Mouse (Mus musculus) midbrain, embryonic 16.5 days (tissue): ENCODE results near the gene Tceal3. TPM values are rescaled to one million over a fixed set of nuclear protein-coding genes. Genes with fewer than 3 reads are reported as not detected.
A peak's percentile ranks its signal among the peaks of the same experiment; 100 is the strongest.
"Not testable (repeated sequence)": the region's sequence is repeated elsewhere in the genome, so short reads cannot be mapped to it uniquely, and the experiment has no call there.

Source experiments
- ATAC-seq: fragments of 200-750 bp; cut with Nextera tagmentation; 2 replicates; pipeline ENCODE4 v1.8.0; 2017; ENCODE audit warnings: moderate TSS enrichment
- H3K27ac ChIP-seq: fragments of 300-500 bp; sonication (generic); 2 replicates; pipeline ENCODE4 v1.5.1; 2014; ENCODE audit warnings: mild to moderate bottlenecking, low read length, mixed read lengths
- H3K27me3 ChIP-seq: fragments of 300-500 bp; sonication (generic); 2 replicates; pipeline ENCODE4 v1.6.1; 2014; ENCODE audit warnings: low read depth, low read length, mixed read lengths; ENCODE audit not compliant: control insufficient read depth, insufficient read depth
- H3K36me3 ChIP-seq: fragments of 300-500 bp; sonication (generic); 2 replicates; pipeline ENCODE4 v1.6.1; 2014; ENCODE audit warnings: mild to moderate bottlenecking, low read length, moderate library complexity, mixed read lengths; ENCODE audit not compliant: control insufficient read depth, insufficient read depth
- H3K4me1 ChIP-seq: fragments of 300-500 bp; sonication (generic); 2 replicates; pipeline ENCODE4 v1.6.1; 2014; ENCODE audit warnings: mild to moderate bottlenecking, low read length, mixed read lengths; ENCODE audit not compliant: control insufficient read depth, insufficient read depth
- H3K4me2 ChIP-seq: fragments of 300-500 bp; sonication (generic); 2 replicates; pipeline ENCODE4 v1.6.1; 2014; ENCODE audit warnings: mild to moderate bottlenecking, low read length, mixed read lengths
- H3K4me3 ChIP-seq: fragments of 300-500 bp; sonication (generic); 2 replicates; pipeline ENCODE4 v1.5.1; 2014; ENCODE audit warnings: low read depth, mild to moderate bottlenecking, low read length, moderate library complexity, mixed read lengths
- H3K9ac ChIP-seq: fragments of 300-500 bp; sonication (generic); 2 replicates; pipeline ENCODE4 v1.6.1; 2014; ENCODE audit warnings: low read depth, low read length, mixed read lengths
- H3K9me3 ChIP-seq: fragments of 300-500 bp; sonication (generic); replicated peaks from 2 replicates; pipeline ENCODE4 v1.6.1; 2014; ENCODE audit warnings: mild to moderate bottlenecking, low read length, mixed read lengths; ENCODE audit not compliant: control insufficient read depth, poor library complexity, severe bottlenecking
- WGBS: fragments of 180-500 bp; shearing (Covaris S2); extraction: QIAGEN DNeasy Blood & Tissue Kit; methylation state at CpG from one replicate; pipeline ENCODE4 v1.1.7; 2014; 5-methylcytosine and 5-hydroxymethylcytosine counted together
- polyA plus RNA-seq: library from polyadenylated mRNA; unstranded; fragments of >200 nt; fragmentation: Nextera tagmentation; extraction: Ambion mirVana; gene quantifications from 2 replicates; pipeline ENCODE4 v1.2.1, GENCODE M21; 2015

Tceal3 gene
- polyA plus RNA-seq, 1 experiment from 2014 or later: 114 TPM

GRCm38 (mm10) chrX:136680989-136681388, 90.3 kb downstream of the Tceal3 start:
- Histone ChIP-seq H3K27ac (no peak overlapping the region), H3K9ac (no peak overlapping the region)

DNA sequence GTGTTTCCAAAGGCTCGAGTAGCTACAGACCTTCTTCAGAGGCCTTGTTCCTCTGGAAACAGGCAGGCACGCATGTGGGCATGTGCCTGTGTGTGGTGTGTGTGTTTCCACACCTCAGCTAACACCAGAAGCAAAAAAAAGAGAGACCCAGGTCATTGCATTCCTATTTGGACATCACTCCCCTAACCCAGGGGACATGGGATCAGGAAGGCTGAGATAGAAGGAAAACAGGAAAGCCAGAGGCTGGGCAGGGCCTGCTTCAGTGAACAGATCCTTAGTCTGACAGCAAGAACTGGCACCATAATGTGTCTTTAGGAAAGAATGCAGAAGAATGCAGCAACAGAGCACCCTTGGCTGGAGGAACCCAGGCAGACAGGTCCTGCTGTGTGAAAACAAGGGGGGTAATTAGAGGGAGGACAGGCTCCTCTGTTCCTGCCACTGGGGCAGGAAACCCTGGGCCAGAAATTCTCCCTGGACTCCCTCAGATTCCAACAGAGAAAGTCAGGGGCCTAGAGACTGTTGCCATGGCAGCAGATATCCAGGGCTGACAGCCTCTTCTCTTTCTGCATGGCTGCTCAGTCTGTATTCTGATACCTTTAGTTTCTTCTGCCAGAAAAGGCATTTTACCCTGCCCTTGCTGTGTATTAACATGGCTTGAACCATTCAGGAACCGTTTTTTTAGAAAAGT, 101.1 kb downstream of the Tceal3 start:
- peak; percentile 95 for ATAC-seq
- H3K27me3 ChIP-seq, H3K4me2 ChIP-seq, H3K36me3 ChIP-seq, H3K9me3 ChIP-seq, H3K4me3 ChIP-seq, H3K9ac ChIP-seq, H3K4me1 ChIP-seq: not testable (repeated sequence)
- 23% methylated on average over 3 of the region's 3 CpGs for WGBS
- H3K27ac ChIP-seq: peak overlapping the region; percentile 78

More at GRCm38 (mm10) chrX:136680989-136681388, 90.3 kb downstream of the Tceal3 start:
- 72% methylated on average over 3 of the region's 3 CpGs for WGBS
- Histone ChIP-seq H3K4me2 (no peak overlapping the region), H3K27me3 (no peaks in the 10 kb centered on the region), H3K9me3 (no peaks in the 10 kb centered on the region), H3K36me3 (no peaks in the 10 kb centered on the region), H3K4me1 (no peaks in the 10 kb centered on the region), H3K4me3 (no peak overlapping the region)
- no peak for ATAC-seq

GRCm38 (mm10) chrX:136692294-136692675, 101.6 kb downstream of the Tceal3 start:
- ATAC-seq: peak; percentile 68
- Histone ChIP-seq H3K4me3 (no peak overlapping the region), H3K27ac (peak overlapping the region; percentile 75), H3K36me3 (no peaks in the 10 kb centered on the region), H3K9ac (no peak overlapping the region), H3K9me3 (no peaks in the 10 kb centered on the region), H3K27me3 (no peaks in the 10 kb centered on the region), H3K4me1 (0 out of 2 replicates have a peak, but pooled peaks cover 3% of the 10 kb centered on the region), H3K4me2 (no peak overlapping the region)
- 59% methylated on average over 4 of the region's 4 CpGs for WGBS

- H3K36me3 ChIP-seq: no peaks in the 10 kb centered on the region
- no peak overlapping the region for H3K27ac ChIP-seq
- no peak overlapping the region for H3K4me2 ChIP-seq
- no peaks in the 10 kb centered on the region for H3K27me3 ChIP-seq
- no peak overlapping the region for H3K9ac ChIP-seq
- 0 out of 2 replicates have a peak, but pooled peaks cover 3% of the 10 kb centered on the region for H3K4me1 ChIP-seq
- no peak overlapping the region for H3K4me3 ChIP-seq
- 0 out of 2 replicates have a peak, but pooled peaks have one; percentile 19 for ATAC-seq
- WGBS: 77% methylated on average over 5 of the region's 5 CpGs
- no peaks in the 10 kb centered on the region for H3K9me3 ChIP-seq
These were observed 102.6 kb downstream of the Tceal3 start for GRCm38 (mm10) chrX:136693196-136693595.

GRCm38 (mm10) chrX:136707446-136708167, 117.0 kb downstream of the Tceal3 start, which contains the start of gene Tceal1:
Gene Tceal1, plus strand, starts transcription at chrX:136707982.
- peaks cover 2% of the 10 kb centered on the region; the same call in 1 of the 2 replicates for H3K4me1 ChIP-seq
- 20% methylated on average over 15 of the region's 15 CpGs for WGBS
- H3K36me3 ChIP-seq: no peaks in the 10 kb centered on the region
- peak within 1 kb of the TSS; percentile 78 for H3K9ac ChIP-seq
- H3K4me2 ChIP-seq: peak within 1 kb of the TSS; percentile 70
- H3K9me3 ChIP-seq: no peaks in the 10 kb centered on the region
- H3K27me3 ChIP-seq: no peaks in the 10 kb centered on the region
- peak within 1 kb of the TSS; percentile 96 for H3K27ac ChIP-seq
- ATAC-seq: peak; percentile 96
- H3K4me3 ChIP-seq: peak within 1 kb of the TSS; percentile 48

GRCm38 (mm10) chrX:136708168-136708681, 117.6 kb downstream of the Tceal3 start:
- Histone ChIP-seq H3K9ac (peak overlapping the region; percentile 78), H3K27ac (peak overlapping the region; percentile 96), H3K9me3 (no peaks in the 10 kb centered on the region), H3K4me1 (peaks cover 2% of the 10 kb centered on the region; the same call in 1 of the 2 replicates), H3K27me3 (no peaks in the 10 kb centered on the region), H3K4me3 (peak overlapping the region; percentile 48), H3K4me2 (peak overlapping the region; percentile 70), H3K36me3 (no peaks in the 10 kb centered on the region)
- 13% methylated on average over 18 of the region's 18 CpGs for WGBS
- ATAC-seq: peak; percentile 92

GRCm38 (mm10) chrX:136708782-136709181, 118.1 kb downstream of the Tceal3 start:
- Histone ChIP-seq H3K9ac (peak overlapping the region; percentile 78), H3K27ac (peak overlapping the region; percentile 96), H3K4me3 (peak overlapping the region; percentile 48), H3K27me3 (no peaks in the 10 kb centered on the region), H3K36me3 (no peaks in the 10 kb centered on the region), H3K9me3 (no peaks in the 10 kb centered on the region), H3K4me1 (peaks cover 2% of the 10 kb centered on the region; the same call in 1 of the 2 replicates), H3K4me2 (peak overlapping the region; percentile 70)
- WGBS: 18% methylated on average over 14 of the region's 14 CpGs
- ATAC-seq: peak; percentile 42; the same call in 1 of the 2 replicates

DNA sequence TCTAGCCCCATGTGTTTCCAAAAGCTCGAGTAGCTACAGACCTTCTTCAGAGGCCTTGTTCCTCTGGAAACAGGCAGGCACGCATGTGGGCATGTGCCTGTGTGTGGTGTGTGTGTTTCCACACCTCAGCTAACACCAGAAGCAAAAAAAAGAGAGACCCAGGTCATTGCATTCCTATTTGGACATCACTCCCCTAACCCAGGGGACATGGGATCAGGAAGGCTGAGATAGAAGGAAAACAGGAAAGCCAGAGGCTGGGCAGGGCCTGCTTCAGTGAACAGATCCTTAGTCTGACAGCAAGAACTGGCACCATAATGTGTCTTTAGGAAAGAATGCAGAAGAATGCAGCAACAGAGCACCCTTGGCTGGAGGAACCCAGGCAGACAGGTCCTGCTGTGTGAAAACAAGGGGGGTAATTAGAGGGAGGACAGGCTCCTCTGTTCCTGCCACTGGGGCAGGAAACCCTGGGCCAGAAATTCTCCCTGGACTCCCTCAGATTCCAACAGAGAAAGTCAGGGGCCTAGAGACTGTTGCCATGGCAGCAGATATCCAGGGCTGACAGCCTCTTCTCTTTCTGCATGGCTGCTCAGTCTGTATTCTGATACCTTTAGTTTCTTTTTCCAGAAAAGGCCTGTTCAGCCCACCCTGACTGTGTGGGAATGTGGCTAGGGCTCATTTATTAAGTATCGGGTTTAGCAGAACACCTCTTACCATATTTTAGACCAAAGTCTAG, 124.3 kb downstream of the Tceal3 start:
- not testable (repeated sequence) for H3K36me3 ChIP-seq, H3K4me1 ChIP-seq, H3K4me3 ChIP-seq, H3K9me3 ChIP-seq, H3K9ac ChIP-seq, H3K4me2 ChIP-seq, H3K27me3 ChIP-seq
- 33% methylated on average over 2 of the region's 3 CpGs for WGBS
- H3K27ac ChIP-seq: peak overlapping the region; percentile 73
- ATAC-seq: peak; percentile 94
